Mouse (Mus musculus) MEL (cell line): ENCODE data around the gene Rasal3.

Experiments used
- CTCF ChIP-seq, 3 experiments: IDR thresholded peaks in 2 of 3; conservative IDR thresholded peaks in 1 of 3; 2 replicates each; pipeline ENCODE4 v1.5.1; 2011 to 2012; ENCODE audit warnings: low read length in 3 of 3, low read depth in 2 of 3, mild to moderate bottlenecking in 2 of 3, improper control_type of control experiment in 1 of 3, inconsistent platforms in 1 of 3, mixed read lengths in 1 of 3, moderate library complexity in 1 of 3; ENCODE audit not compliant: control insufficient read depth in 1 of 3, insufficient read depth in 1 of 3, poor library complexity in 1 of 3, severe bottlenecking in 1 of 3
- ELF1 ChIP-seq: IDR thresholded peaks from 2 replicates; pipeline ENCODE4 v1.6.1; 2014; ENCODE audit warnings: low read depth, mild to moderate bottlenecking, inconsistent platforms, low read length, improper control_type of control experiment, moderate library complexity
- EP300 ChIP-seq, 2 experiments: IDR thresholded peaks; 2 replicates each; pipeline ENCODE4 v1.6.1; 2011; ENCODE audit warnings: improper control_type of control experiment in 2 of 2, low read length in 2 of 2, low read depth in 1 of 2, mild to moderate bottlenecking in 1 of 2
- GATA1 ChIP-seq: IDR thresholded peaks from 2 replicates; pipeline ENCODE4 v1.6.1; 2011; ENCODE audit warnings: low read depth, low read length, improper control_type of control experiment
- KAT2A ChIP-seq: conservative IDR thresholded peaks from 2 replicates; pipeline ENCODE4 v1.6.1; 2012; ENCODE audit warnings: low read depth, low read length, improper control_type of control experiment, inconsistent platforms
- MAX ChIP-seq: IDR thresholded peaks from 2 replicates; pipeline ENCODE4 v1.6.1; 2011; ENCODE audit warnings: low read length, improper control_type of control experiment
- POLR2A ChIP-seq, 2 experiments: IDR thresholded peaks; 2 replicates each; pipeline ENCODE4 v1.6.1; 2011 to 2012; ENCODE audit warnings: low read length in 2 of 2, mild to moderate bottlenecking in 2 of 2, control low read depth in 1 of 2, improper control_type of control experiment in 1 of 2, low read depth in 1 of 2, moderate library complexity in 1 of 2; ENCODE audit not compliant: control insufficient read depth in 1 of 2, insufficient read depth in 1 of 2, poor library complexity in 1 of 2
- POLR2AphosphoS2 ChIP-seq: IDR thresholded peaks from 2 replicates; pipeline ENCODE4 v1.6.1; 2011; ENCODE audit warnings: low read length, improper control_type of control experiment
- RAD21 ChIP-seq: IDR thresholded peaks from 2 replicates; pipeline ENCODE4 v1.6.1; 2011; ENCODE audit warnings: mild to moderate bottlenecking, low read depth, low read length, improper control_type of control experiment
- SIN3A ChIP-seq: IDR thresholded peaks from 2 replicates; pipeline ENCODE4 v1.6.1; 2012; ENCODE audit warnings: low read length, improper control_type of control experiment, inconsistent platforms
- ZC3H11A ChIP-seq: IDR thresholded peaks from 2 replicates; pipeline ENCODE4 v1.6.1; 2012; ENCODE audit warnings: low read depth, mild to moderate bottlenecking, inconsistent platforms, low read length, improper control_type of control experiment
- ZMIZ1 ChIP-seq: IDR thresholded peaks from 2 replicates; pipeline ENCODE4 v1.6.1; 2012; ENCODE audit warnings: low read depth, mild to moderate bottlenecking, inconsistent platforms, low read length, improper control_type of control experiment, moderate library complexity

- TF ChIP-seq CTCF (IDR thresholded peaks at IDR 0.05 in 2 of 3, conservative IDR thresholded peaks at IDR 0.05 in 1 of 3; ENCODE audit: control insufficient read depth in 1 of 3, insufficient read depth in 1 of 3, low read depth in 2 of 3, low read length in 3 of 3, poor library complexity in 1 of 3, severe bottlenecking in 1 of 3) = no peak
- TF ChIP-seq RAD21 = no peak
- TF ChIP-seq ZMIZ1 = no peak
- no peak for TF ChIP-seq GATA1
- TF ChIP-seq EP300 (IDR thresholded peaks at IDR 0.05; ENCODE audit: low read depth in 1 of 2, low read length in 2 of 2) = no peak
- no peak for TF ChIP-seq KAT2A
- TF ChIP-seq POLR2A (IDR thresholded peaks at IDR 0.05; ENCODE audit: control insufficient read depth in 1 of 2, insufficient read depth in 1 of 2, low read depth in 1 of 2, low read length in 2 of 2, poor library complexity in 1 of 2) = no peak
- no peak for TF ChIP-seq POLR2AphosphoS2
- no peak for TF ChIP-seq SIN3A
- TF ChIP-seq MAX = no peak
- TF ChIP-seq ZC3H11A = no peak
- no peak for TF ChIP-seq ELF1
Observed at GRCm38 (mm10) chr17:32377137-32377536, 26.2 kb downstream of the Rasal3 start.
